Mouse (Mus musculus) yolk sac, embryonic 10.5 days (tissue): Measurements from ENCODE around the gene Rnf157.
A peak's percentile ranks its signal among the peaks of the same experiment; 100 is the strongest.

ENCODE experiments used
- DNase-seq: peaks from one replicate; pipeline ENCODE4 v3.0.0-alpha.2; 2017; ENCODE audit warnings: low spot score

The Rnf157 gene

GRCm38 (mm10) chr11:116412904-116413630, at the start of gene Rnf157:
Gene Rnf157, minus strand, starts transcription at chr11:116413032.
- DNase-seq: peak; percentile 81

DNA sequence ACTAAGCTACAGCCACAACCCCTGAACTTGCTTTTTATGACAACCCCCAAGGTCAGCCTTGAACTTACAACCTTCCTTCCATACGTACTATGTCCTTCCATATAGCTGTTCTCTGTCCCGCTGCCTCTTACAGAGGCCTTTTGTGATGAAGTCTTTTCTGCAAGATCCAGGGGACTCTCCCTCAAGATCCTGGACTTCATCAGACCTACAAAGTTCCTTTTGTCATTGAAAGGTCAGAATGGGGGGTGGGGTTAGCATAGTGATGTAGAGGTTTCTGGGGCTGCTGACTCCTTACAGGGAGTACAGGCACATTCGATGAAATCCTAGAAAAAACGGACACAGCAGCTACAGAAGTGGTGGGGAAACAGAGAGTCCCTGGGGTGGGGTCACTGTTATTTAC, 47.0 kb upstream of the Rnf157 start:
- no peak for DNase-seq

DNA sequence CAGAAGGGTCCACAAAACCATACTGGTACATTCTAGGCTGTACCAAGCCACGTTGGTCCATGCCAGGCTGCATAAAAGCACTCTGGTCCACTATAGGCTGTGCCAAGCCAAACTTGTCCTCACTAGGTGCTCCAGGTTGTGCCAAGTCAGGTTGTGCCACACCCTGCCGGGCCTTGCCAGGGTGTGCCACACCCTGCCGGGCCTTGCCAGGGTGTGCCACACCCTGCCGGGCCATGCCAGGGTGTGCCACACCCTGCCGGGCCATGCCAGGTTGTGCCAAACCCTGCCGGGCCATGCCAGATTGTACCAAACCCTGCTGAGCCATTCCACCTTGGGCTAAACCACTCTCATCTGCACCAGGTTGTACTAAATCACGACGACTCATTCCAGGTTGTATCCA, 43.4 kb upstream of the Rnf157 start:
- DNase-seq: no peak

DNA sequence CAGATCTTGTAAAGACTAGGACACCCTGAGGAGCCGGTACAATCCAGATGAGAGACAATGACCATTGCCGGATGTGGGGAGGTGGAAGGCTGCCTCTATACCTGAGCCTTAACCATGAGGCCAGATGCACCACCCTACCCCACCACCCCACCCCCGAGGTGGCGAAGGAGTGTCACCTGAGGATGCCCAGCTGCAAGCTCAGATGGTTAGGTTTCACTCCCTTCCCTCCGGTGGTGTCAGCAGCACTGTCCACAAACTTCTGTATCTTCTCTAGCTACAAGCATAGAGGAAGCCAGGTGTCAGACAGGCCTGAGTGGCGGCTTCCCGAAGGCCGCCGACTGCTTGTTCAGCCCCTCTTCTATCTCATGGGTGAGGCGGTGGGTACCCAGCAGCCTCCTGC, 41.1 kb upstream of the Rnf157 start:
- DNase-seq: no peak

DNA sequence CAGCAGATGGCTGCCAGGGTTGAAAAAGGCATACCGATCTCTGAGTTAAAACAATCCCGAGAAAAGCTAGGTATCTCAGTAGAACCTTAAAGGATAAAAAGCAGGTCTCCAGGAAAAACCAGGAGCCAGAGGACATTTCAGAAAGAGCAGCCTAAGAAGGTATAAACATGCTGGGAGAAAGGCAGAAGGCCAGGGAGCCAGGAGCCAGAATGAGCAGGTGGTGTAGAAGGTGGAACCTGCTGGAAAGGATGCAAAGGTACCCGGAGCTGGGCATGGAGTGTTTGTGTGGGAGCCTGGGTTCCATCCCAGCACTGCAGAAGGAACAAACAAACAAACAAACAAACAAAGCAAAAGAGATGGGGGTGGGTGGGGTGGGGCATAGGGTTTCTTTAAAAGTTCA, 36.5 kb upstream of the Rnf157 start:
- DNase-seq: no peak

GRCm38 (mm10) chr11:116447822-116448221, 35.0 kb upstream of the Rnf157 start:
- DNase-seq: no peak

GRCm38 (mm10) chr11:116446308-116446887, 33.6 kb upstream of the Rnf157 start:
- no peak for DNase-seq

DNA sequence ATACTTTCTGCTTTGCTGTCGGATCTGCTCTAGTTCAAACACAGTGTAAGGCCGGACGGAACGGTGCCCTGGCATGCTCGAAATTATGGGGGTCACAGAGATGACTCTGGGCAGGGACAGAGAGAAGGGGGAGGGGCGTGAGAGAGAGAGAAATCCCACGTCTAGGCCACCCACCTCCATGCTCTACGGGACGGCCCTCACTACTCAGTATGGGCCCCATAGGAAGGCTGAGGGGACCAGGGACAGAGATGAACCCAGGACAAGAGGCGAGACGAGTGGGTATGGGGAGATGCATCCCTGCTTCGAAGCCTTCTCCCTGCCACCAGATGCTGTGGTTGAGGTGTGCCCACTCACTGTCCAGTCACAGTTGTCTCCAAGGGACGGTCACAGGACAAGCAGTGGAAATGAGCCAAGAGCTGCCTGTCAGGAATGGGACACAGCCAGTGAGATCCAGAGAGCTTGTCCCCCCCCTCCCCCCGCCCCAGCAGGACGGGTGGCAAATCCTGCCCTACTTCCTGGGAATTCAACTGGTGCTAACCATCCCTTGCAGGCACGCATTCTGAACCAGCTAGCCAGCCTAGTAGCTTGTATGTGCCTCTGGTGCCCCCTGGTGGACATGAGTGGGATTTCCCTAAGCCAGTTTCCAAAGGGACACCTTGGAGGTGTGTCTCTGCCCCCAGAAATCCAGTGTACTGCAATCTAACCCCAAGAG, 32.9 kb upstream of the Rnf157 start:
- peak; percentile 84 for DNase-seq

- no peak for DNase-seq
Observed at GRCm38 (mm10) chr11:116443935-116444334, 31.1 kb upstream of the Rnf157 start.

GRCm38 (mm10) chr11:116443311-116443710, 30.5 kb upstream of the Rnf157 start:
- DNase-seq: no peak

- no peak for DNase-seq
Observed at GRCm38 (mm10) chr11:116442867-116443177, 30.0 kb upstream of the Rnf157 start.

DNA sequence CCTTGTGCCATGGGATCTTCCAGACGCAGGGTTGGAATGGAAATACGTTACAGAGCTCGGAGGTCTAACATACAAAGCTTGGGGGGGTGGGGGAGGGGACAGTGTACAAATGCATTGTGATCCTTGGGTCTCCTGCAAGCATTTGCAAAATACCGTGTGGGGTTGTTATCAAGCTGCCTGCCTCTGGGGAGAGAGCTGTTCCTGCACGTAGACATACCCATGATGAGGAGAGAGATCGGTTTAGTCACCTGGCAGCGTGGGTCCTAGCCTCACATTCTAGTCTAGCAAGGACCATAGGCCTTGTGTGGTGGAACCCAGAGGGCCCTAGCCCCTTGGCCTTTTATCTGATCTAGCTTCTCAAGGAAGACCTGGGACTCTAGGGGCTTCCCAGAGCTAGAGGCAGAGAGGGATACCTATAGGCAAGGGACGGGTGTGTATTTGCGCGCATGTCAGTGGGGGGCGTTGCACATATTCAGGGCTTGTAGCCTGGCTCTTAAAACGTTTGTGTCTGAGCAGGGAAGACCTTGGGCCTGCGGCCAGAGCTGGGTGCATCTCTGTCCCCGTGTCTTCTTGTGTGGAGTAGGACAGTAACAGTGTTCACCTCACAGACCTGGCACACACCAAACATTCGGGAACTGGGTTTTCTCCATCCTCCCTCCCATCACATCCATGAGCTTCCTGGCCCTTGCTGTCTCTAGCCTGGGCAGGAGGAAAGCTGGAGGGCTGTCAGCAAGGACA, 29.5 kb upstream of the Rnf157 start:
- no peak for DNase-seq

DNA sequence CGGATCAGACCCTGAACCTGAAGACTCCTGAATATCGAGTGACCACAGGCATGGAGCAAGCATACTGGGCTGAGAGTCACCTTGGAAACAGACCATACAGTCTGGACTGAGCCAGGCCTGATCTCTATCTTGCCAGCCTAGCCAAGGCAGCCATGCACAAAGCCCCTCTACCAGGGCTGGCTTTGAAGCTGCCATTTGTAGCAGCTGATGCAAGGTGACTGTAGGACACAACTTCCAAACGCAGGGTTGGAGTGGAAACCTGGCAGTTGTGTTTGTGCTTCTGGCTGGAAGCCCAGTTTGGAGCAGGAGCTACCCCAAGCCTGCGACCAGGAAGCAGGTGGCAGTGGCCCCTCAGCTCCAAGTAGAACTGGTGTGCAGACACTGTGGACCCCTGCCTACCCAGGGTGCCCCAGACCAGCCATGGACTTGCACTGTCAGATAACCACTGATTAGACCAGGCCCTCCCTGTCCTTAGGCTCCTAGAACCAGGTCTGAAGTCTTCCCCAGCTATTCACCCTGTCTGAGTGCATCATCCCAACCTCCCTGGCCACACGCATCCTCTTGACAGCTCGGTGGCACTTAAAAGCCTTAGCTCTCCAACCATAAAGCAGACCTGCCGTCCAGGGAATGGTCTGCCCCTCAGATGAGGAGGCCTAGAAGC, 27.7 kb upstream of the Rnf157 start:
- no peak for DNase-seq

- no peak for DNase-seq
Observed at GRCm38 (mm10) chr11:116439269-116440240, 26.7 kb upstream of the Rnf157 start.

DNA sequence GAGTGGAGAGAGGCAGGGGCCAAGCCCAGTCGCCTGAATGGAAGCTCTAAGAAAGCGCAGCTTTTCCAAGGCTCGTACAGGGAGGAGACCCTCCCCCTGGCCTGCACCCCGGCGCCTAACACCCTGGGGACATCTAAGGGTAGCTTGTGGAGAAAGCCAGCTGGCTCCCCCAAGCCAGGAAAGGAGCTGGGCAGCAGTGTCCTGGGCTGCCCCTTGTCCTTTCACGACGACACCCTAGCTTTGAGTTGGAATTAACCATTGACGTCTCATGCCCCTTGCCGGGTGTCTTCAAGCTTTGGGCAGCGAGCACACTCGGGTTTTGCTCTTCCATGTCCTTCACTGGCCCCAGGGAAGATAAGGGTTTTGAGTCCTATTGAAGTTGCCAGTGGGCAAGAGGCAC, 24.7 kb upstream of the Rnf157 start:
- DNase-seq: no peak

- peak; percentile 90 for DNase-seq
Observed at GRCm38 (mm10) chr11:116436725-116437331, 24.0 kb upstream of the Rnf157 start.

DNA sequence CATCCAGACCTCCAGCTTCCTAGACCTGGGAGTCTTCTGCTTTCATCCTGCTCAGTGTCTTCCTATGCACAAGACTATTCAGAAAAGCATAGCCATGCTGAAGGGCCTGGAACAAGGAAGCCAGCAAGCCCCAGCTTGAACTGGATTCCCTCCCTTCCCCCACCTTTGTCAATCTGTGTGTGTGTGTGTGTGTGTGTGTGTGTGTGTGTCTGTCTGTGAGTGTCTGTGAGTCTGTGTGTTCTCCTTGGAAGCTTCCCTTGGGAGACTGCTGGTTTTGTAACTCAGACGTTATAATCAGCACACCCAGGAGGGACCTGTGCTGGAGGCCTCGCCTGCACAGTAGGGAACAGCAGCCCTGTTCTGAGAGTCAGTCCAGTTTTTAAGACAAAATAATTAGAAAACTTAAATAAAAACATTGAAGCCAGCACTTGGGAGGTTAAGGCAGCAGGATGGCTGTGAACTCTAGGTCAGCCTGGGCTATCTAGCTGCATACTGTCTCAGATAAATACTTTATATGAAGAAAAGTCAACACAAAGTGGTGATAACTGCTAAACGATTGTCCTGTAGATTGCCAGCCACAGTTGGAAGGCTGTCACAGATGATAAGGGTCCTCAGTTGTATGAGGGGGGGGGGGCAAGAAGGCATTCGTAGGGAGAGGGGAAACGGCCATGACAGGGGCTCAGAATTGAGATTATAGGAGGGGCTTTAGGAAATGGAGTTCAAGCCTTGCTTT, 23.3 kb upstream of the Rnf157 start:
- peak; percentile 26 for DNase-seq

DNA sequence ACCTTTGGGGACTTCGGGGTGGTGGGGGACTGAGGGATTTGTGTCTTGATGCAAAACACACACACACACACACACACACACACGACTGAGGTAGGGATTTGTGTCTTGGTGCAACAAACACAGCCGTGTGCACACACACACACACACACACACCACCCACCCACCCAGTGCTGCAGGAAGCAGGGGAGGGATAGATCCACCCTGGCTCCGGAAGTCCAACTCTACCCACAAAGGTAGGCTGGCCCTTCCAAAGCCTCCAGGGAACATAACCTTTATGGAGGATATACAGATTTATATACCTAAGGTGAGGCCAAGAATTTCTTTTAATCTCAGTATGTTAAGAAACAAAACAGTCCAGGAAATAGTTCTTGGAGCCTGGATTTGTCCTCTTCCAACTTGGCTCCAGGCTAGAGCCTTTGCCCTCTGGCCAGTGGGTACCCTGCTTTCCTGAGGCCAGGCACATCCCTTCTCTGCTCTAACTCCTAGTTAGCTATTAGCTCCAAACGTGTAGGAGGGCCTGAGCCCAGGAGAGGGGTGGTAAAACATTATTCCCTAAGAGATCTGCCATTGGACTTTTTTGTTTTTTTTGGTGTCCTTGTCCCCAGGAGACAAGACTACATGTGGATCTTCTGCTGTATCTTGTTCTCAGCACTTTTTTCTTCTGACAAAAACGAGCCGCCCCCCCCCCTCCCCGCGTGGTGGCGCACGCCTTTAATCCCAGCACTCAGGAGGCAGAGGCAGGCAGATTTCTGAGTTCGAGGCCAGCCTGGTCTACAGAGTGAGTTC, 22.3 kb upstream of the Rnf157 start:
- no peak for DNase-seq
